Mouse (Mus musculus): ENCODE data around the gene Acss2. TPM values are rescaled to one million over a fixed set of nuclear protein-coding genes. Genes with fewer than 3 reads are reported as not detected.

Acss2 gene
- polyA plus RNA-seq, 1 experiment: 18.8 TPM

DNA sequence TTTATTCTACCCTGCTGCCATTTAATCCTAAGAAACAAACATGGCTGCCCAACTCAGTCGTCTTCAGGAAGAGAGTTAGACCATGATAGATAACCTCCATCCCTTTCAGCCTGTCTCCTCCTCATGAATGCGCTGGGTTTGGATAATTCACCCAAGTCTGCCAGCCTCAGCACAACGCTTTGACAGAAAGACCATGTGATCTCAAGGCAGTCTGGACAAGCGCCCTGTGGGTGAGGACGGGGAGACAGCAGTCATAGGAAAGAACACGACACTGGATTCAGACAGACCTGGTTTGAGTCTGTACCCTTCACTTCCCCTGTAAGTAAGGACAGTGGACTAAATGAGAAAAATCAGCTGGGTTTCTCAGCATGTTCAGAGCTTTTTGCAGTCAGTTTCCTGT lies 71.8 kb downstream of the Acss2 start:
- Histone ChIP-seq H3K4me3 (ENCODE audit: low read depth, low read length) (no peak overlapping the region), H3K36me3 (ENCODE audit: control insufficient read depth, insufficient read depth, low read length) (no peaks in the 10 kb centered on the region), H3K4me1 (ENCODE audit: control insufficient read depth, insufficient read depth, insufficient read length, low read length) (peaks cover 20% of the 10 kb centered on the region; the same call in 1 of the 2 replicates), H3K27me3 (ENCODE audit: control insufficient read depth, insufficient read depth, low read length) (no peaks in the 10 kb centered on the region), H3K27ac (ENCODE audit: insufficient read depth, low read depth, low read length) (peak overlapping the region; percentile 82)
- TF ChIP-seq POLR2A (IDR thresholded peaks at IDR 0.05; ENCODE audit: low read depth, low read length) (no peak), CTCF (IDR thresholded peaks at IDR 0.05; ENCODE audit: extremely low read depth, insufficient read length, insufficient replicate concordance, low read depth, low read length) (no peak)
- WGBS: 68% methylated on average over 6 of the region's 6 CpGs

DNA sequence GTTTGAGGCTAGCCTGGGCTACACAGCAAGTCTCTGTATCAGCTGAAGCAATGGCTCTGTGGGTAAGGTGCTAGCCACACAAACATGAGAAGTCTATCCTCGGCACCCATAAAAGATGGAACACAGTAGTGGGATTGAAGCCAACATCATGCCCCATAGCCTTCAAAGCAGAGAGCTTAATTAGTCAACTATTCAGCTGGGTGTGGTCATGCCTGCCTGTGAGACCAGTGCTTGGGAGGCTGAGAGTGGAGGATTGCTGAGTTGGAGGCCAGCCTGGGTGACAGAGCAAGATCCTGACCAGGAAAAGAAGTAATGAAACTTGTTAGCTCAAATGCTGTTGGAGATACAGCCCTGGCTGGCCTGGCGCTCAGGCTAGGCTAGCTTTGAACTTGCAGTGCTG lies 73.1 kb downstream of the Acss2 start:
- no peak for TF ChIP-seq CTCF (IDR thresholded peaks at IDR 0.05; ENCODE audit: extremely low read depth, insufficient read length, insufficient replicate concordance, low read depth, low read length)
- no peak for TF ChIP-seq POLR2A (IDR thresholded peaks at IDR 0.05; ENCODE audit: low read depth, low read length)
- Histone ChIP-seq H3K4me3 (ENCODE audit: low read depth, low read length) (peak overlapping the region; percentile 0; the same call in 1 of the 2 replicates), H3K27ac (ENCODE audit: insufficient read depth, low read depth, low read length) (peak overlapping the region; percentile 91), H3K27me3 (ENCODE audit: control insufficient read depth, insufficient read depth, low read length) (no peaks in the 10 kb centered on the region), H3K4me1 (ENCODE audit: control insufficient read depth, insufficient read depth, insufficient read length, low read length) (peaks cover 16% of the 10 kb centered on the region; the same call in 1 of the 2 replicates), H3K36me3 (ENCODE audit: control insufficient read depth, insufficient read depth, low read length) (no peaks in the 10 kb centered on the region)
- WGBS: 31% methylated on average over 2 of the region's 2 CpGs

DNA sequence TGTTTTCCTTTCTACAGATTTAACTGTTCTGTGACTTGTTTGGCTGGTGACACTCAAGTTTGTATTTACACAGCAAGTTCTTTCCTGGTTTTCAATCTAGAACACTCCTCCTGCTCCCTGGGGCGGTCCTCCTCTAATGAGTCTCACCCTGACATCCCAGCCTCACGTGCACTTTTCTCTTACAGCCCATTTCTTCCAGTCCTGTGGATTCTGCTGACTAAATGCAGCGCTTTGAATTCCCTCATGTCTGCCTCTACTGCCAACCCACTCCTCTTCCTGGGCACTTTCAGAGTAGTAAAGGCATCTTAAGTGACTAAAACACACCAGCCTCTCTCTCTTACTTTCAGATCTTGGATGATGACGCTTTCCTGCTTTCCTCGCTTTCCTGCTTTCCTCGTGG lies 73.9 kb downstream of the Acss2 start:
- H3K4me1 ChIP-seq (ENCODE audit: control insufficient read depth, insufficient read depth, insufficient read length, low read length): peaks cover 16% of the 10 kb centered on the region; the same call in 1 of the 2 replicates
- WGBS: 5% methylated on average over 6 of the region's 6 CpGs
- H3K27me3 ChIP-seq (ENCODE audit: control insufficient read depth, insufficient read depth, low read length): no peaks in the 10 kb centered on the region
- no peak for TF ChIP-seq POLR2A (IDR thresholded peaks at IDR 0.05; ENCODE audit: low read depth, low read length)
- no peak; the same call in 1 of the 2 replicates for TF ChIP-seq CTCF (IDR thresholded peaks at IDR 0.05; ENCODE audit: extremely low read depth, insufficient read length, insufficient replicate concordance, low read depth, low read length)
- peak overlapping the region; percentile 77 for H3K4me3 ChIP-seq (ENCODE audit: low read depth, low read length)
- H3K27ac ChIP-seq (ENCODE audit: insufficient read depth, low read depth, low read length): peak overlapping the region; percentile 91
- H3K36me3 ChIP-seq (ENCODE audit: control insufficient read depth, insufficient read depth, low read length): no peaks in the 10 kb centered on the region

DNA sequence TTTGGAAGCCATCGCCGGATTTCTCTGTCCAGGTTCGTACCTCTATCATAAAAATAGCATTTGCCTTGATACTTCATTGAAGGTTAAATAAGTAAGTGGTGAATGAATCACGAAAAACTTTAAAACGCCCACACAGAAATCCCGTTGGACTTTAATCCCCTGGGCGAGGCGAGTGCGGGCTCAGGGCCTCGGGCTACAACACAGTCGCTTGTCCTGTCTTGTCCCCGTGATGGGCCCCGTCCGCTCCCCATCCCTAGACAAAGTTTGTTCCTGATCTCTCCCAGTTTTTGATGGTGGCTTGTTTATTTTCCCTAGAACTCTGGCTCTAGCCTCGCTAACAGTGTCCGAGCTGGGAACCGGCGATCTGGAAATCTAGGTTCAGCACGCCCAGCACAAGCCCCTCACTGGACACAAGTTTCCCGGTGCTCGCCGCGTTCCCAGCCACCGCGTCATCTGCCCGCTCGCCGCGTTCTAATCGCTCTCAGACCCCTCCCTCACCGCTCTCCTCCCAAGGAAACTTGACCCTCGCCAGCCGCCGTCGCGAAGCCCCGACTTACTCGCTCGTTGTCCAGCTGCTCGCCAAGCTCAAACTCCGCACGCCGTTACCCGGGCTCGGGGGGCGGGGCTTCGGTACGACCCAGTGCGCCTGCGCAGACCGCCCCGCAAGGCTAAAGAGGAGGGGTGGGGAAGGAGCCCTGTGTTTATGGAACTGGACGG lies 74.5 kb downstream of the Acss2 start, which contains the start of gene Gss:
Gene Gss (minus strand): TSS at position 674 of the 717 bp plus-strand sequence.
- Histone ChIP-seq H3K36me3 (ENCODE audit: control insufficient read depth, insufficient read depth, low read length) (no peaks in the 10 kb centered on the region), H3K4me1 (ENCODE audit: control insufficient read depth, insufficient read depth, insufficient read length, low read length) (peaks cover 16% of the 10 kb centered on the region; the same call in 1 of the 2 replicates), H3K4me3 (ENCODE audit: low read depth, low read length) (peak within 1 kb of the TSS; percentile 77), H3K27ac (ENCODE audit: insufficient read depth, low read depth, low read length) (peak within 1 kb of the TSS; percentile 91), H3K27me3 (ENCODE audit: control insufficient read depth, insufficient read depth, low read length) (no peaks in the 10 kb centered on the region)
- under 1% methylated on average over 53 of the region's 53 CpGs for WGBS
- TF ChIP-seq POLR2A (IDR thresholded peaks at IDR 0.05; ENCODE audit: low read depth, low read length): peak; percentile 40
- TF ChIP-seq CTCF (IDR thresholded peaks at IDR 0.05; ENCODE audit: extremely low read depth, insufficient read length, insufficient replicate concordance, low read depth, low read length): 0 out of 2 replicates have a peak, but pooled peaks have one; percentile 0

DNA sequence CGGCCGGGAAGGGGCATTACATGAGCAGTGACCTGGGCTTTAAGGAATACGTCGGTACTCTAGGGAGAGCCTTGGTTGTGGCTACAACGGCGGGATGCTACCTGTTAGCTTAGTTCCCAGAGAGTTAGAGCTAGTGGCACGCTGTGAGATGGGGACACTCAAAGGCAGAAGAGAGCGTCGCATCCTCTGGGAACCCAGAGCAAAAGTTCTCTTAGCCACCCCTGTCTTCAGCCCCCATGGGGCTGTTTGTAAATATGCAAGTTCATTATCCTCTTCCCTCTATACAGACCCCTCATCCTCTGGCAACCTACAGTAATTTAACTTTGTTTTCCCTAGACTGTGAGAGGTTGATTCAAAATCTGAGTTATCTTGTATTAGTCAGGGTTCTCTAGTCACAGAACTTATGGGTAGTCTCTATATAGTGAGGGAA lies 75.1 kb downstream of the Acss2 start:
- WGBS: 1% methylated on average over 9 of the region's 9 CpGs
- Histone ChIP-seq H3K4me3 (ENCODE audit: low read depth, low read length) (peak overlapping the region; percentile 77), H3K36me3 (ENCODE audit: control insufficient read depth, insufficient read depth, low read length) (no peaks in the 10 kb centered on the region), H3K27ac (ENCODE audit: insufficient read depth, low read depth, low read length) (peak overlapping the region; percentile 17; the same call in 1 of the 2 replicates), H3K4me1 (ENCODE audit: control insufficient read depth, insufficient read depth, insufficient read length, low read length) (peaks cover 16% of the 10 kb centered on the region; the same call in 1 of the 2 replicates), H3K27me3 (ENCODE audit: control insufficient read depth, insufficient read depth, low read length) (no peaks in the 10 kb centered on the region)
- no peak for TF ChIP-seq CTCF (IDR thresholded peaks at IDR 0.05; ENCODE audit: extremely low read depth, insufficient read length, insufficient replicate concordance, low read depth, low read length)
- TF ChIP-seq POLR2A (IDR thresholded peaks at IDR 0.05; ENCODE audit: low read depth, low read length): no peak

DNA sequence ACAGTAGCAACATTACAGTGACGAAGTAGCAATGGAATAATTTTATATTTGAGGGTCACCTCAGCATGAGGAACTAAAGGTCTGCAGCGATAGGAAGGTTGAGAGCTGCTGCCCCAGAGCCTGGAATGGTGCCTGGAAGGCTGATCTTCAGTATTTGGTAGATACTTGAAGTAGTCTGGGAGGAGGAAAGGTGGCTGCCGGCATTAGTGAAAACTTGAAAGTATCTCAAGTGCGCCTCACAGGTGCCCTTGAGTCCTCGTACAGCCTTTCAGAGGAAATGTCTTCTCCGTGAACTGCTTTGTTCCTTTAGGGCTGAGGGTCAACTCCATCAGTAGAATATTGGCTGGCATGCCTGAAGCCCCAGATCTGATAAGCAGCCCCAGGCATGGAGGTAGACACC lies 77.8 kb downstream of the Acss2 start:
- WGBS: 77% methylated on average over 6 of the region's 6 CpGs
- TF ChIP-seq CTCF (IDR thresholded peaks at IDR 0.05; ENCODE audit: extremely low read depth, insufficient read length, insufficient replicate concordance, low read depth, low read length): no peak
- TF ChIP-seq POLR2A (IDR thresholded peaks at IDR 0.05; ENCODE audit: low read depth, low read length): no peak
- Histone ChIP-seq H3K36me3 (ENCODE audit: control insufficient read depth, insufficient read depth, low read length) (no peaks in the 10 kb centered on the region), H3K27ac (ENCODE audit: insufficient read depth, low read depth, low read length) (no peak overlapping the region), H3K4me1 (ENCODE audit: control insufficient read depth, insufficient read depth, insufficient read length, low read length) (peaks cover 9% of the 10 kb centered on the region; the same call in 1 of the 2 replicates), H3K27me3 (ENCODE audit: control insufficient read depth, insufficient read depth, low read length) (no peaks in the 10 kb centered on the region), H3K4me3 (ENCODE audit: low read depth, low read length) (no peak overlapping the region)

DNA sequence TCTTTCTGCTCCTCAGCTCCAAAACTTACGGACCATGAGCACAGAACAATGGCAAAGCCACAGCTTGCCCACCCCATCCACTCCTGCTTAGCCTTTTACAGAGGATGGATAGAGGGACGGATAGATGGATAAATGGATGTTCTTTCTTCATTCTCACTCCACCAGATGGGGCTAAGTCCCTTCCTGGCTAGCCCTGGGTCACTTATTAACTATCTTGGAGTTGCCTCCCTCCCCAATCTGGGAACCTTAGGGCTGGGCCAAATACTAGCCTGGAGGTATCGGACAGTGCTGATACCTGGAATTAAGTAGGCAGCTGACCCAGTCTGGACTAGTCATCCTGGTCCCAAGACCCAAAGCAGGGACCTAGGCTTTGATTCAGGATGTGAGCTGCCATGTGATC lies 86.0 kb downstream of the Acss2 start:
- TF ChIP-seq CTCF (IDR thresholded peaks at IDR 0.05; ENCODE audit: extremely low read depth, insufficient read length, insufficient replicate concordance, low read depth, low read length) (no peak), POLR2A (IDR thresholded peaks at IDR 0.05; ENCODE audit: low read depth, low read length) (no peak)
- Histone ChIP-seq H3K27me3 (ENCODE audit: control insufficient read depth, insufficient read depth, low read length) (no peaks in the 10 kb centered on the region), H3K4me3 (ENCODE audit: low read depth, low read length) (no peak overlapping the region), H3K27ac (ENCODE audit: insufficient read depth, low read depth, low read length) (no peak overlapping the region), H3K36me3 (ENCODE audit: control insufficient read depth, insufficient read depth, low read length) (no peaks in the 10 kb centered on the region), H3K4me1 (ENCODE audit: control insufficient read depth, insufficient read depth, insufficient read length, low read length) (peaks cover 2% of the 10 kb centered on the region; the same call in 1 of the 2 replicates)
- 36% methylated on average over 3 of the region's 3 CpGs for WGBS

Data from small intestine, adult 2 months (tissue).